Mouse (Mus musculus): Measurements from ENCODE around the gene Znhit6. TPM values are rescaled to one million over a fixed set of nuclear protein-coding genes. Genes with fewer than 3 reads are reported as not detected.
A peak's percentile ranks its signal among the peaks of the same experiment; 100 is the strongest.

Znhit6 gene
- polyA plus RNA-seq, 1 experiment from 2014 or later: 14.4 TPM

GRCm38 (mm10) chr3:145646009-145646408 lies 70.0 kb downstream of the Znhit6 start:
- peaks cover 5% of the 10 kb centered on the region for H3K4me1 ChIP-seq (ENCODE audit: insufficient read depth, low read depth, low read length)
- 40% methylated on average over 3 of the region's 3 CpGs for WGBS

GRCm38 (mm10) chr3:145646666-145647065 lies 70.7 kb downstream of the Znhit6 start:
- ATAC-seq: no peak
- TF ChIP-seq CTCF (IDR thresholded peaks at IDR 0.05): no peak
- TF ChIP-seq EP300 (IDR thresholded peaks at IDR 0.05): no peak
- Histone ChIP-seq H3K4me3 (ENCODE audit: low read depth, low read length) (no peak overlapping the region), H3K9ac (replicated peaks; ENCODE audit: low read depth) (no peak overlapping the region), H3K4me2 (replicated peaks; ENCODE audit: low read depth, low read length) (no peak overlapping the region), H3K27ac (ENCODE audit: low read length) (no peak overlapping the region), H3K27me3 (replicated peaks; ENCODE audit: insufficient read depth, low read length) (no peaks in the 10 kb centered on the region), H3K9me3 (ENCODE audit: low read length) (no peaks in the 10 kb centered on the region), H3K36me3 (ENCODE audit: insufficient read depth, low read length) (peaks cover 12% of the 10 kb centered on the region), H3K4me1 (ENCODE audit: insufficient read depth, low read depth, low read length) (peaks cover 5% of the 10 kb centered on the region)
- no peak for DNase-seq (ENCODE audit: low spot score)
- 95% methylated on average over 2 of the region's 2 CpGs for WGBS

More at GRCm38 (mm10) chr3:145646009-145646408, 70.0 kb downstream of the Znhit6 start:
- Histone ChIP-seq H3K4me2 (replicated peaks; ENCODE audit: low read depth, low read length) (no peak overlapping the region), H3K27me3 (replicated peaks; ENCODE audit: insufficient read depth, low read length) (no peaks in the 10 kb centered on the region), H3K27ac (ENCODE audit: low read length) (no peak overlapping the region), H3K4me3 (ENCODE audit: low read depth, low read length) (no peak overlapping the region), H3K36me3 (ENCODE audit: insufficient read depth, low read length) (peaks cover 12% of the 10 kb centered on the region), H3K9me3 (ENCODE audit: low read length) (no peaks in the 10 kb centered on the region), H3K9ac (replicated peaks; ENCODE audit: low read depth) (no peak overlapping the region)
- TF ChIP-seq CTCF (IDR thresholded peaks at IDR 0.05) (no peak), EP300 (IDR thresholded peaks at IDR 0.05) (no peak)
- ATAC-seq: no peak
- DNase-seq (ENCODE audit: low spot score): no peak

- H3K4me1 ChIP-seq (ENCODE audit: insufficient read depth, low read depth, low read length): peaks cover 8% of the 10 kb centered on the region
- TF ChIP-seq EP300 (IDR thresholded peaks at IDR 0.05) (no peak), CTCF (IDR thresholded peaks at IDR 0.05) (no peak)
- peak overlapping the region; percentile 65; the same call in 1 of the 2 replicates for H3K4me3 ChIP-seq (ENCODE audit: low read depth, low read length)
- DNase-seq (ENCODE audit: low spot score) (no peak), ATAC-seq (no peak)
- whole genome bisulfite sequencing: 93% methylated on average over 18 of the region's 18 CpGs
- no peaks in the 10 kb centered on the region for H3K27me3 ChIP-seq (replicated peaks; ENCODE audit: insufficient read depth, low read length)
- H3K9ac ChIP-seq (replicated peaks; ENCODE audit: low read depth): no peak overlapping the region
- H3K4me2 ChIP-seq (replicated peaks; ENCODE audit: low read depth, low read length): peak overlapping the region; percentile 81
- H3K27ac ChIP-seq (ENCODE audit: low read length): no peak overlapping the region
- H3K9me3 ChIP-seq (ENCODE audit: low read length): no peaks in the 10 kb centered on the region
- H3K36me3 ChIP-seq (ENCODE audit: insufficient read depth, low read length): peaks cover 12% of the 10 kb centered on the region
Measured at GRCm38 (mm10) chr3:145647416-145647815, 71.4 kb downstream of the Znhit6 start.

- ATAC-seq (no peak), DNase-seq (ENCODE audit: low spot score) (peak; percentile 75)
- Histone ChIP-seq H3K9me3 (ENCODE audit: low read length) (no peaks in the 10 kb centered on the region), H3K4me2 (replicated peaks; ENCODE audit: low read depth, low read length) (peak overlapping the region; percentile 81), H3K27me3 (replicated peaks; ENCODE audit: insufficient read depth, low read length) (no peaks in the 10 kb centered on the region), H3K36me3 (ENCODE audit: insufficient read depth, low read length) (peaks cover 12% of the 10 kb centered on the region), H3K9ac (replicated peaks; ENCODE audit: low read depth) (peak overlapping the region; percentile 92), H3K4me1 (ENCODE audit: insufficient read depth, low read depth, low read length) (peaks cover 15% of the 10 kb centered on the region), H3K27ac (ENCODE audit: low read length) (peak overlapping the region; percentile 94; the same call in 1 of the 2 replicates), H3K4me3 (ENCODE audit: low read depth, low read length) (peak overlapping the region; percentile 65)
- 17% methylated on average over 26 of the region's 26 CpGs for WGBS
- TF ChIP-seq CTCF (IDR thresholded peaks at IDR 0.05) (peak; percentile 72), EP300 (IDR thresholded peaks at IDR 0.05) (no peak)
Measured at GRCm38 (mm10) chr3:145648097-145648931, 72.3 kb downstream of the Znhit6 start.

GRCm38 (mm10) chr3:145648991-145649851 lies 73.2 kb downstream of the Znhit6 start:
- Histone ChIP-seq H3K9ac (replicated peaks; ENCODE audit: low read depth) (peak overlapping the region; percentile 92), H3K9me3 (ENCODE audit: low read length) (no peaks in the 10 kb centered on the region), H3K4me1 (ENCODE audit: insufficient read depth, low read depth, low read length) (peaks cover 15% of the 10 kb centered on the region), H3K27ac (ENCODE audit: low read length) (peak overlapping the region; percentile 94), H3K4me3 (ENCODE audit: low read depth, low read length) (peak overlapping the region; percentile 65), H3K4me2 (replicated peaks; ENCODE audit: low read depth, low read length) (peak overlapping the region; percentile 81), H3K36me3 (ENCODE audit: insufficient read depth, low read length) (peaks cover 12% of the 10 kb centered on the region), H3K27me3 (replicated peaks; ENCODE audit: insufficient read depth, low read length) (no peaks in the 10 kb centered on the region)
- peak; percentile 68 for DNase-seq (ENCODE audit: low spot score)
- TF ChIP-seq CTCF (IDR thresholded peaks at IDR 0.05): peak; percentile 69
- 0 out of 2 replicates have a peak, but pooled peaks have one; percentile 20 for TF ChIP-seq EP300 (IDR thresholded peaks at IDR 0.05)
- ATAC-seq: peak; percentile 13
- under 1% methylated on average over 49 of the region's 49 CpGs for WGBS

- H3K36me3 ChIP-seq (ENCODE audit: insufficient read depth, low read length): peaks cover 12% of the 10 kb centered on the region
- H3K9me3 ChIP-seq (ENCODE audit: low read length): no peaks in the 10 kb centered on the region
- peak within 1 kb of the TSS; percentile 92 for H3K9ac ChIP-seq (replicated peaks; ENCODE audit: low read depth)
- H3K4me1 ChIP-seq (ENCODE audit: insufficient read depth, low read depth, low read length): peaks cover 15% of the 10 kb centered on the region
- peak within 1 kb of the TSS; percentile 94 for H3K27ac ChIP-seq (ENCODE audit: low read length)
- 0% methylated on average over 29 of the region's 29 CpGs for WGBS
- ATAC-seq: peak; percentile 72
- peak; percentile 81 for TF ChIP-seq EP300 (IDR thresholded peaks at IDR 0.05)
- TF ChIP-seq CTCF (IDR thresholded peaks at IDR 0.05): no peak
- peak; percentile 97 for DNase-seq (ENCODE audit: low spot score)
- peak within 1 kb of the TSS; percentile 65 for H3K4me3 ChIP-seq (ENCODE audit: low read depth, low read length)
- H3K4me2 ChIP-seq (replicated peaks; ENCODE audit: low read depth, low read length): peak within 1 kb of the TSS; percentile 81
- H3K27me3 ChIP-seq (replicated peaks; ENCODE audit: insufficient read depth, low read length): no peaks in the 10 kb centered on the region
Measured at GRCm38 (mm10) chr3:145649852-145650202, 73.8 kb downstream of the Znhit6 start, which contains the start of gene Ccn1. TSS of gene Ccn1 (minus strand) at chr3:145649981.
